Mouse (Mus musculus) thymus, postnatal 4 days (tissue): Measurements from ENCODE around the gene Fer.

ENCODE experiments used
- DNase-seq: peaks from one replicate; pipeline ENCODE4 v3.0.0; 2021

The Fer gene

DNA sequence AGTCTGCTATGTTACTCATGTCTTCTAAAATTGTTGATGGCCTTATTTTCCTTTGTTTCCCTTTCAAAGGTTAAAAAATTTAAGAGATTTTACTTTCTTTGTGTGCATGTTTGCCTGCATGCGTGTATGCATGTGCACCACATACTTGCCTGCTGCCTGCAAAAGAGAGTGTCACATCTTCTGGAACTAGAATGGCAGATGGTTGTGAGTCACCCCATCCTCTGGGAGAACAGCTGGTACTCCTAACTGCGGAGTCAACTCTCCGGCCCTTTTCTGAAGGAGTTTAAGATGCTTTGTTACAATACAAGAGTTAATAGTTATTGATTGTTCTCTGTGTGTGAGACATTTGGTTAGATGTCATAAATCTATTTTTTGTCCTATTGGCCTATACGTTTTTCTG lies 16.0 kb downstream of the Fer start:
- DNase-seq, result no peak

- DNase-seq, result no peak
Observed at GRCm38 (mm10) chr17:63880009-63880408, 17.1 kb downstream of the Fer start.

DNA sequence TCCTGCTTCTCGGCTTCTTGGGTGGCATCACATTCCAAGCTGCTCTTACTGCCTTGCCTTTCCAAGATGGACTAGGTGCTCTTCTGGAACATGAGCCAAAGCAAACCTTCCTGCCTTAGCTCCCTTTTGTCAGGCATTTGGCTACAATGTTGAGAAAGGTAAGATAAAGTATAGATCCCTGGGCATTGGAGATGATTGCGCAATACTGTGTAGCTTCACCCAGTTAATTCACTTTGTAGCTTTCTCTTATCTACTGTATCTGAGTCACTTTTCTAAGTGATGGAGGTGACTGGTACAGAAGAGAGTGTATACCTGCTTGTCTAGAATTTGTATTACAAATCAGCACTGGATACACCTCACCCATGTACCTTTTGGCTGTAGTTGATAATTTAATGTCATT lies 24.1 kb downstream of the Fer start:
- no peak for DNase-seq

- no peak for DNase-seq
Observed at GRCm38 (mm10) chr17:63890611-63891010, 27.7 kb downstream of the Fer start.

DNA sequence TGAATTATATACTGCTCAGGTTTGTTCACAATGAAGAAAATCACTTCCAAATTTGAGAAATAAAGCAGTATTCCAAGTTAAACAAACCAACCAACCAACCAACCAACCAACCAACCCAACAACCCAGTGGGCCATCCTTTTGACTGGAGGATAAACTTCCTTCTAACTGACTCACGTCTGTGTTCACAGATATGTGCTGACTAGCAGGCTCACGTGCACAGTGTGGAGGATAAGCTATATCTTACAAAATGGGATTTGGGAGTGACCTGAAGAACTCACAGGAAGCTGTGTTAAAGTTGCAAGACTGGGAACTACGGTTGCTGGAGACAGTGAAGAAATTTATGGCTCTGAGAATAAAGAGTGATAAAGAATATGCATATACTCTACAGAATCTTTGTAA lies 33.0 kb downstream of the Fer start:
- no peak for DNase-seq

DNA sequence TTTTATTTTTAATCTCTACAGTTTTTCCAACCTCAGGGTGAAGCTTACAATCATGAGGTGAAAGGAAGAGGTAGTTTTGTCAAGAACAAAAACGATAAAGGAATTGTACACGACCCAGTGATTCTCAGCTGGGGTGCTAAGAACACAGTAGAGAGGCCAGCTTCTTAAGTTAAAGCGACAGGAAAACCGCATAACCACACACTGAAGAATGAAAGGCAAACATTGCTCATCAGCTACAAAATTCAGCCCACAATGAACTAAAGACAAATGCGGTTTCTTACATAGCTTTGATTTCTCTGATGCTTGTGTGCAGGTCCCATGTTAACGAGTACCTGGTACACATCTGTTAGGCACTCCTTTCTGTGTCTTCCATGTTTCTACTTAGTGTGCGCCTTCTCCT lies 34.2 kb downstream of the Fer start:
- DNase-seq, result no peak

GRCm38 (mm10) chr17:63909297-63909696 lies 46.4 kb downstream of the Fer start:
- DNase-seq, result no peak

DNA sequence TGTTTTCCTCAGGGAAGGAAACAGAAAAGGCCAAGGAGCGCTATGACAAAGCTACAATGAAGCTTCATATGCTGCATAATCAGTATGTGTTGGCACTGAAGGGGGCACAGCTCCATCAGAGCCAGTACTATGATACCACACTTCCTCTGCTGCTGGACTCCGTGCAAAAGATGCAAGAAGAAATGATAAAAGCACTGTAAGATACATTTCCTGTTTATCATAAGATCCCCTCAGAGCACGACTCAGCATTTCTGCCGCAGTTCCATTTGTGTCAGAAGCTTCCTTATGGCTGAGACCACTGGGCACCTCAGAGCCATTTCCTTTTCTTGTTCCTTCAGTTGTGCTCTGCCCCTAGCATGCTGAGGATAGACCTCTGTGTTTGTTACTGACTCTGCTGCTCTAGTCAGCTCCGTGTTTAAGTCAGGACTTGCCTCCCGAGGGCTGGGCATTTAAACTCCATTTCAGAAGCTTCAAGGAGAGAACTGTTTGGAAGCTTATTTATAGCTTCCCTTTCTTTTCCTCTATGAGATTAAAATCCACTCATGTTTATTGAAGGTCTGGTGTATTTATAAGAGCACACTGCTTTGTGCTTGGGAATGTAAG lies 58.8 kb downstream of the Fer start:
- DNase-seq, result peak; percentile 8

- DNase-seq, result no peak
Observed at GRCm38 (mm10) chr17:63925581-63925980, 62.7 kb downstream of the Fer start.

- no peak for DNase-seq
Observed at GRCm38 (mm10) chr17:63930634-63931033, 67.8 kb downstream of the Fer start.

DNA sequence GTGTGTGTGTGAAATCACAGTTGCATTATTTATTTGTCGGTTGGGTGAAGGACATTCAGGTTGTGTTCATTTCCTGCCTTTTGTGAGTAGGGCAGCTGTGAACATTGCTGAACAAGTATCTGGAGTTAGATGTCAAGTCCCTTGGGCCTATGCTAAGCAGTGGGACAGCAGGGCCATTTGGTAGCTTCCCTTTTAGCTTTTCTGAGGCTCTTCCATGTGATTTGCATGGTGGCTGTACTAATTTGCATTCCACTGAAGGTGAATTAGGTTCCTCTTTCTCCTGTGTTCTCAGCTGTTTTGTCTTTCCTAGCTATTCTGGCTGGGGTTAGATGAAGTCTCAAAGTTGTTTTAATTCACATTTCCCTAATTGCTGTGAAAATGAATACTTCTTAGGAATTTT lies 68.7 kb downstream of the Fer start:
- DNase-seq, result no peak

GRCm38 (mm10) chr17:63935408-63935807 lies 72.5 kb downstream of the Fer start:
- DNase-seq, result no peak

GRCm38 (mm10) chr17:63937886-63938285 lies 75.0 kb downstream of the Fer start:
- DNase-seq, result no peak

DNA sequence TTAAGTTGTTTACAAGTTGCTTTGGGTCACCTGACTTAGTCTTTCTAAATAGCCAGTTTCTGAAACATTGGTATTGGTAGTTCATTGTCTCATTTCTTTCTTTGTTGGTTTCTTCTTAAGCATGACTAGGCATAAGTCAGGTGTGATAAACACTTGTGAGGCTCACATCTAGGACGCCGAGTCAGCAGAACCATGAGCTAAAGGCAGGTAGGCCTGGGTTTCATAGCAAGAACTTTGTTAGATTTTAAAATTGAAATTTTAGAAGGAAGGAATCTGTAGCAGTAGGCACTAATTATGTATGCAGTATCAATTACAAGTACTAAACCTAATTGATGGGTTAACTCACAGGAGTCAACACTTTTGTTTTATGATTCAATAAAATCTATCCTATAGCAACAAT lies 83.9 kb downstream of the Fer start:
- DNase-seq, result no peak

DNA sequence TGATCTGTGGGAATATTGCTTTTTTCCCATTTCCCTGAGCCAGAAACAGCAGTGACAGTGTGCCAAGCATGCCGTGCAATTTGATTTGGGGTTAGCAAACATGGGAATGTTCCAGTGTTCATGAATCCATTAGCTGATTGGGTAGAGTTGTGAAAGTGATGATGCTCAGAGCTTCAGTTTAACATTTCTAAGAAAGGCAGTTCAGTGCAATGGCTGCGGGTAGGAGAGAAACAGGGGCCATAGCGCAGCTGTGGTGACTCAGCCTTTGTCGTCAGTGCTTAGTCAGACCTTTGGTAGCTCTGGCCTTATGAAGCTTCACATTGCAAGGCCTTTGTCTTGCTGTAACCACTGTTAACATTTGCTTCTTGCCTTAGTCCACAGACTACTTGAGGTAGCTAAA lies 85.9 kb downstream of the Fer start:
- no peak for DNase-seq

DNA sequence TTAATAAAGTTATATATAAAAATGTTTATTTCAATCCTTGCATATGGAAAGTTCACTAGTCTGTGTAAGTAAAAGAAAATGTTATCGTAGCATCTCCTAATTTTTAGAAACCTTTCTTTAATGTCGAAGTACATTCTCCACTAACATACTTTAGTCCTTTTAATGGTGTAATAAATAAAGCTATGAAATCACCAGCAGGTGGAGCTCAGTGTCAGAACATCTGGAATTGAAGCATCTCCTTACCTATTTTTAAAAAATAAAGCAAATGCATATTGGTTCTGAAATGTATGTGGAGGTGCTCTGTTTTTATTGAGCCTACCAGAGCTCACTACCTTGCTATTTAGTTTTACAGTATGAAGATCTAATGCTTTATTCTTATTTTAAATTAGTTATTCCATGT lies 88.6 kb downstream of the Fer start:
- DNase-seq, result no peak

- no peak for DNase-seq
Observed at GRCm38 (mm10) chr17:63967091-63967490, 104.2 kb downstream of the Fer start.

DNA sequence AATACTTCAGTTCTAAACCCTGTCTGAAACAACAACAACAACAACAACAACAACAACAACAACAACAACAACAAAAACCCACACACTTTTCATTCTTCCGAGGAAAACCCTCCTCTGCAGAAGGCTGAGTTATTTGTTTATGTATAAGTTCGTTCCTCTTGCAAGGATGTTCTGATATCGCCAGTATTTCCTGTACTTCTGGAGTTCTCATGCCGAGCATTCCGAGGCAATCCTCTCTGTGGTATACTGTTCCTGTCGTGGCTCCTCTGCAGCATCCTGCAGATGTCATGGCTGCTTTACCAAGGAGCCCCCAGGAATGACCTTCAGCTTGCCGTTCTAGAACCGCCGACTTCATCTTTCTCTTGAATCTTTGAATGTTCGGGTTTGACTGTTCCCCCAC lies 106.6 kb downstream of the Fer start:
- no peak for DNase-seq

GRCm38 (mm10) chr17:63970239-63970638 lies 107.4 kb downstream of the Fer start:
- DNase-seq, result no peak

DNA sequence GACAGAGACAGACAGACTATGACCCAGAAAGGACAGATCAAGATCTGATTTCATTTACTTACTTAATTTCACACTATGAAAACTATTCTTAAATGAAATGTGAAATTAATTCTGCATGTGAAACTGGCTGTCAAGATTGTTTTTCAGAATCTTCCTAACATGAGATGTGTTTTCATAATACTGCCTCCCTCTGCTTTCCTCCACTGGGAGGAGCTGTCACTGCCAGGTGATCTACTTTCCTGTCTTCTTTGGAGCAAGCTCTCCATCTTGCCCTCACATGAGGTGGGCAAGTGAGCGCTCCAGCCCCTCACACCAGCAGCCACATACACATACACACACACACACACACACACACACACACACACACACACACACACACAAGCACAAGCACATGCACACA lies 108.1 kb downstream of the Fer start:
- DNase-seq, result no peak

- no peak for DNase-seq
Observed at GRCm38 (mm10) chr17:63972181-63972580, 109.3 kb downstream of the Fer start.

DNA sequence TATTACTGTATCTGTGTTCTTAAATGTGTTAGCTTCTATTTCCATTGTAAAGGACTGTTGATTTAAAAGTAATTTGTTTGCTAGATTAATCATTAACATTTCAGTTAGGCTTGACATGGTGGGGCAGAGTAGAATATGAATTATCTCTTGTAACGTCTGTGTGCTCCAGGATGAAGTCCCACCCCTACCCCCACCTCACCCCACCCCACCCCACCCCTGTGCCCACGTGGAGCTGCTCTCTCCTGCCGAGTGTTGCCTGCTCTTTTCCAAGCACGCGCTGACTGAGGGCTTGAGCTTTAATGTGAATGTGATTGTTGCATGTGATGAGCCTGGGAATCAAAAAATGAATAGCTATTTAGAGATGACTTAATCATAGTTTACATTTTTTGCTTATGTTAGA lies 110.9 kb downstream of the Fer start:
- DNase-seq, result no peak

- no peak for DNase-seq
Observed at GRCm38 (mm10) chr17:63974253-63974652, 111.4 kb downstream of the Fer start.

GRCm38 (mm10) chr17:63978794-63979571 lies 116.1 kb downstream of the Fer start:
- DNase-seq, result no peak

- no peak for DNase-seq
Observed at GRCm38 (mm10) chr17:63980167-63980566, 117.3 kb downstream of the Fer start.
